Mouse (Mus musculus) kidney, postnatal 25 days (tissue): Measurements from ENCODE around the gene Snx29.
"Not testable (repeated sequence)": the region's sequence is repeated elsewhere in the genome, so short reads cannot be mapped to it uniquely, and the experiment has no call there.

Experiments
- DNase-seq, 2 experiments: peaks; one replicate each; pipeline ENCODE4 v3.0.0; 2021; ENCODE audit warnings: mixed read lengths in 2 of 2

Snx29 gene

DNA sequence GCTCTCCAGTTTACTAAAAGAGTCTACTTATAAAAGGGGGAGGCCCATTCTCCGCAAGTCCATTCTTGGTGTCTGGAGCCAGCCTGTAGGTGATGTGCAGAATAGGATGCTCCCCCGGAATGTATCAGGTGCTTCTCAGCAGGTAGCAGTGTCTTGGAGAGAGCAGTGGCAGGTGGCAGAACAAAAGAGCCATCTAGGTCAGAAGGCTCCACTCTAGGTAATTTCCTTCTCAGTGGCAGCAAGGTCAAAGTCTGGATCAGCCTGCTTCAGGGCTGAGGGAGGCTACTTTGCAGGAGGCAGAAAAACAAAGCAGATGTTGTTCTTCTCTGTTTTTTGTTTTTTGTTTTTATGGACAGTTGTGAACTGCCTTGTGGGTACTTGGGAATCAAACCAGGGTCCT lies 37.9 kb downstream of the Snx29 start:
- DNase-seq: not testable (repeated sequence)

DNA sequence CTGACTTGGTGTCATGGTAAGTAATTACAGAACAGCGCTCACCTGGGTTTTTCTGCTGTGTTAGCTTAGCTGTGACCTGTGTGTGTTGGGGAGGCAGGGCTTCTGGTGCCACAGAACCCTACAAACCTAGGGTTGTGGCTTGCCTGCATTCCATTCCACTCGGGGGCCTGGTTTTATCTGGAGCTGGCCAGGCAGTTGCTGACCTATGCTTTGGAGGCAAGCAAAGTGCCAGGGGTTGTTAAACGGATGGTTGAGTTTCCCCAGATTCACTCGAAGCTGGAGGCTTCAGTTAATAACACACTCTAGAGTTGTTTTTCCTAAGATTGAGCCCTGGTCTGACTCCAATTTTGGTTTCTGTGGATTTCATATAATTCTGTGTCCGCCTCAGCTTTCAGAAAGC lies 42.9 kb downstream of the Snx29 start:
- DNase-seq: peak; percentile 84 to 95

DNA sequence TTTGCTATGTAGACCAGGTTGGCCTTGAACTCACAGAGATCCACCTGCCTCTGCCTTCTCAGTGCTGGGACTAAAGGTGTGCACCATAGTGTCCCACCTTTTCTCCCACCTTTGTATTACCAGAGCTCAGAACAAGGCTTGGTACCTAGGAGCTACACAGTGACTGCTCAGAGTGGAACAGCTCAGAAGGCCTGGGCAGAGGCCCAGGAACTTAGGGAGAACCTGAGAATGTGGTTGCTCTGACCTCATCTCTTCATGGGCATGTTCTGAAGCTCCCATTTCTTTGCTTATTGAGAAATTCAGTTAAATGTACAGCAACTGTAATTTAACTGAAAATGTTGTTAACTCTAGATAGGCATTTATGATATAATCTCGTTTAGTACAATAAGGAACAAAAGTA lies 44.1 kb downstream of the Snx29 start:
- peak; percentile 37 to 45 for DNase-seq

DNA sequence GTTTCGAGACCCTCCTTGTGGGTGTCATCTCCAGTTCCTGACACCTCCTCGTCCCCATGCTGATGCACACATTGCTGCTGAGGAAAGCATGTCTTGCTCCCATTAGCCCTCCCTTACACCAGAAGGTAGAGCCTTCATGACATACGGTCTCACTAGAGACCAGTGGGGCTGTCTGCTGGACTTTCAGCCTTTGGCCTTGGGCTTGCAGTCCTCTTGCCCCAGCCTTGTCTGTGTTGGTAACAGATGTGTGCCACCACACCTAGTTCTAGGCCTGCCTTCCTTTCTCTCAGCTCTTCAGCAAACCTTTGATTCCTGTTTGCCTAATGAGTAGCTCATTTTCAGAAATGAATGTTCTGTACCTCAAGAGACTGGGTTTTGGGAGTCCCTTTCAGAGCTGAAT lies 45.7 kb downstream of the Snx29 start:
- peak; percentile 39 to 75 for DNase-seq

DNA sequence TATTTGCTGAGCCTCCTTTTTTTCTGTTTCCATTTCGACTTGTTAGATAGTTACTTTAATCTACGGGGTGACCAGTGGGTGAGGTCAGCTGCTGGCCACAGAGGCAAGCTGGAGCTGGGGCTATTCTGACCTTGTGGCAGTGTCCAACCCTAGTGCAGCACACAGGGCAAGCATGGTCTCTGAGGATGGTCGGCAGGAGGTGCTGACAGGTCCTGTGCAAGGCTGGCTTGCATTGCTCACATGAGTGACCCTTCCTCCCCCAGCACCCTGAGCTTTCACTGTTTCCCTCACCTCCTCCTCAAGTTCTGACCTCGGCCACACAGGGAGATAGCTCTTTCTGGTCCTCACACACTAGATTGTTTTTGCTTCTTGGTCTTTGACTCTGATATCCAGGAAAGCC lies 46.5 kb downstream of the Snx29 start:
- DNase-seq: peak in 1 of 2 experiments; percentile 44

DNA sequence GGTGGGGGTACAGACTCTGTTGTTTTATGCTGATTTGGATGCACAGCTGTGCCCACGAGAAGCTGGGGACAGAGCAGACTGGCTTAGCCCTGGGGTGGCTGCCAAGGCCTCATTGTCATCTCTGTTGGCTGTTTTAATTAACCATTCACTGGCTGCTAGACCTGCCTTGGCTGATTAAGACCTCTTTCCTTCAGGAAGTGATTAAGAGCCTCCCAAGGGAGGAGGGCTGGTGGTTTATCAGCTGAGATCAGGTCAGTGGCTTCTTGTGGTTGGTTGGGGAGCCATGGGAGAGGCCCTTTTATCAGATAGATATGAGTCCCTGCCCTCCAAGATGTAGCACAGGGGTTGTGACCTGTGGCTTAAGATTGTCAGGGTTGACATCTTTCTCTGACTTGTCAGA lies 46.9 kb downstream of the Snx29 start:
- peak; percentile 48 to 70 for DNase-seq

DNA sequence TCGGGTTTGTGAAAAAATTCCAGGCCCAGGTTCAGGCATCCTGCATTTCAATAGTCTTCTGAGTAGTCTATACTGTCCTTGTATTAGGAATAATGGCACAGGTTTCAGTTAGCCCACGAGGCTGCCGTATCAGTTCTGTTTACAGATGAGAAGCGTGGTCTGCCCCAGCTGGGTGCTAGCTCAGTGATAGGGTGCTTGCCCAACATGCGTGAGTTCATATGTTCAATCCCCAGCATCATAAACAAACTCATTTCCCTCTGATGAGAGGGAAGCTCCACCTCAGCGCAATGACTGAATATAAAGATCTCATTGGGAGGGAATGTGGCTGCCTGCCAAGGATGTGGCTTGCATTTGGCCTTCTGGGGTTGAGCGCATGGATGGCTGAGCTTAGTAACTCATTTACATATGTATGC lies 47.4 kb downstream of the Snx29 start:
- DNase-seq: peak; percentile 70 to 71

DNA sequence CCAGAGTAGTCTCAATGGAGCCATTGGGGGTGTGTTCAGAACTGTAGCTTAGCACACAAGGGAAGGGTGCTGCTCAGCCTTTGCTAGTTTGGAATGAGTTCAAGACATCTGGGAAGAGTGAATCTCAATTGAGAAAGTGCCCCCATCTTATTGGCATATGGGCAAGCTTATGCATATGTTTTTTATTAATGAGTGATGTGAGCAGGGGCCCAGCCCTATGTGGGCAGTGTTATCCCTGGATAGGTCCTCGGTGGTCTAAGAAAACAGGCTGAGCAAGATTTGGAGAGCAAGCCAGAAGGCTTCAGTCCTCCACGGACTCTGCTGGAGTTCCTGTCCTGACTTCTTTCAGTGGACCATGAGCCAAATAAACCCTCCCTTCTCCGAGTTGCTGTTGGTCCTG lies 56.6 kb downstream of the Snx29 start:
- DNase-seq: no peak

DNA sequence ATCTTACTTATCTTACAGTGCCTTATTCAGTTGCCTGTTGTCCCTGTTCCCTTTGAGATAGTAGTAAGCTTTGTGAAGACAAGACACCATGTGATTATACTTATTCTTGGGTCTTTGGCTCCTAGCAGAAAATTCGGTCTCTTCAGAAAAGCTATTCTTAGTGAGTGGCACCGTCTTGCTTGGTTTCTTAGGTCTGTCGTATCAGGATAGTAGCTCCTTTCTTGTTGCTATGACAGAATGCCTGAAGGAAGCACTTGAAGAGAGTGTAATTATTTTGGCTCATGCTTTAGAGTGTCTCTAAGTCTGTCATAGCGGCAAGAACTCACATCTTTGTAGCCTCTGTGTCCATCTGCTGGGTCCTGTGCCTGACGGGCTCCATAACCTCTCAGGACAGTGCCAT lies 57.3 kb downstream of the Snx29 start:
- DNase-seq: no peak

DNA sequence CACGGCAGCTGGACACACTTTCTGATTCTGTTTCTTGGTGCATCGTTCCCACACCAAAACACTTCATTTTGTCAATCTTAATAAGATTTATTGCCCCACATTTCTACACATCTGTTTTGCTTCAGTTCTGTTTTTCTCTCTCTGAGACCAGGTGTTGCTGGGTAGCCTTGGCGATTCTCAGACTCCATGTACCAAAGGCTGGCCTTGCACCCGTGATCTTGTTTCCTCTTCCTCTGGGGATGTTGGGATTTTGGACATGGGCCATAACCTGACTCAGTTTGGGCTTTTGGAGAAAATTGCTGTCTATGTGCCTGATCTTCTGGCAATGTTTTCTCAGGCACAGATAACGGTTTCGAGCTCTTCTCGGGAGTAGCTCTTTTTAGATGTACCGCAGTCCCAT lies 58.2 kb downstream of the Snx29 start:
- no peak for DNase-seq

DNA sequence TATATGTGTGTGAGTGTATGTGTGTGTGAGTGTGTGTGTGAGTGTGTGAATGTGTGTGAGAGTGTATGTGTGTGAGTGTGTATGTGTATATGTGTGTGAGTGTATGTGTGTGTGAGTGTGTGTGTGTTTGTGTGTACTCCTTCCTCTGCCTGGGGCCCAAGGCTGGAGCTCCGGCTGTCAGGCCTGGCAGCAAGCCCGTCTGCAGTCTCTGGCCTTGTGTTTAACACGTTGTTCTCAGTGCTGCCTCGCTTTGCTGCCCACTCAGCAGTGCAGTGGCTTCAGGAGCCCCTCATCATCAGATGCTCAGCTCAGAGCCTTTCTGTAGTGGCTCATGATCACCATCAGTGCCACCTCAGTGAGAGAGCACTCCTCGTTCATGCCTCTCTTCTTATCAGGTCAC lies 61.7 kb downstream of the Snx29 start:
- no peak for DNase-seq

DNA sequence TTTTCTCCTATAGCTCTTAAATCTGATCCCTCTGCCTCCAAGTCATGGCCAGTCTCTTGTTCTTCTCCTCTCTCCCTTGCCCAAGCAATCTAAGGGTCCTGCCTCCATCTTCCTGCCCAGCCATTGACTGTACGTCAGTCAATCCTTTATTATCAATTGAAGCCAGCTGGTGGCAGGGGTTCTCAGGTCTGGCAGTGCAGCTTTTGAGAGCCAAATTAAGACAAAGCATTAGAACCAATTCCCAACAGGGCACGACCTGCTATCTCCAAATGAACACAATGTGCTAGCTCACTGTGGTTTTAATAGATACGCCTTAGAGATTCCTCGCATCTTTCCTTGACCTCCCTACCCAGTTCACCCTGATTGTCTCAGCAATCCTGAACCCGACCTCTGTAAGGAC lies 62.4 kb downstream of the Snx29 start:
- DNase-seq: no peak

DNA sequence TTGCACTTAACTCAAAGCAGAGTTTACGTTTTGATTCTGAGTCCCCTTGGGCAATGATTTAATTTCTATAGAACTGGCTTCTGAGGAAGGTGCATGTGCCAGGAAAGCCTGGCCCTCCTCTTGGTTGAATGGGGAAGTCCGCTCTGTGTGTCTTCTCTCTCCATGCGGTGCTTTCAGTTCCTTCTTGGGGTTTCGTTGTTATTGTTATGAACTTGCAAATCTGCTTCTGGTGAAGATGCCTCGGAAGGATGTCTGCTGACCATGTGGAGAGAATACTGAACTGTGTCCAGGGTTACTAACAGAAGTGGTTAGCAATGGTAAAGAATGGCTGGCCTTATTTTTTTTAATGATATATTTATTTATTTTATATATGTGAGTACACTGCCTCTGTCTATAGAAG lies 63.1 kb downstream of the Snx29 start:
- DNase-seq: no peak

DNA sequence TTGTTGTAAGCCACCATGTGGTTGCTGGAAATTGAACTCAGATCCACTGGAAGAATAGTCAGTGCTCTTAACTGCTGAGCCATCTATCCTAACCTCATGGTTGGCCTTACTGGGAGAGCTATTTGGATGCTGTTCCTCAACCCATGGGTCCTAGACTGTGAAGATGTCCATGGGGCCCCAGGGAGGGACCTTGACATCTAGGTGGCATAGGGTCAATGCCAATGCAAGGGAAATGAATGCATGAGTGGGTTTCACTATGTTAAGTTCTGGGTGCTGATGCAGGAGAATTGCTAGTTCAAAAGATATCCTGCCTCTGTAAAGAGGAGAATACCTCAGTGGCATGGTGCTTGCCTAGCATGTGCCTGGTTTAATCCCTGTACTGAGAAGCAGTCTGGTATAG lies 63.5 kb downstream of the Snx29 start:
- DNase-seq: no peak

DNA sequence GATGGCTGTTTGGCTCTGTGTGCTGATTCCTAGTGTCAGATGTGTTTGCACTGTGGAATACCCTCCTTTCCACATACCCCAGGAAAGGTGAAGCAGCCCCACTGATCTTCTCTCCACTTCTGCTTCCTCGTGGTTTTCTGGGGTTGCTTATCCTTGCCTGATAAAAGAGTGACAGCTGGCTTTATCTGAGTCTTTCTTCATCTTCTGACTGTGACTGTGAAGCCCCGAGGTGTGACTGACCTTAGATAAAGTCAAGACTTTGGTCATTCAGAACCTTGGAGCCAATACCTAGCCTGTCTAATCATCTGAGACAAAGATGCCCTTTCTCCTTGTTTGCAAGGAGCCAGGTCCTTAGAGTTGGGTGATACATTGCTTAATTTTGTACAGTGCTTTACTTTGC lies 65.4 kb downstream of the Snx29 start:
- DNase-seq: no peak

DNA sequence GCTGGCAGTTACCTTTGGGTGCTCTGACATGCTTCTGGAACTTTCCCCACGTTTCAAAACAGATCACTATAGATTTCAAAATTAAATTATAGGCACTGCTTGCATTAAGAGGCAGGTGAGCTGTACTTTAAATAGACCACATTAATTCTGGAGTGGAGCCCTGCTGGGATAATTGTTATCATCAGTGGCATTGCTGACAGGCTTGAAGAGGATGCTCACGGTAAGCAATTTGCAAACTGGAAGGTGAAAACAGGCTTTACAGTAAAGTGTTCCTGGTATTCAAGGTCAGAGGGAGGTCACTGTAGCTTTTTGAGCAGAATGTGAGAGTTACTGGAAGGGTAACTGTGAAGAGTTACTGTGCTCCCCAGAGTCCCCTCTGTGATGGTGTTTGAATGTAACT lies 66.6 kb downstream of the Snx29 start:
- DNase-seq: no peak

DNA sequence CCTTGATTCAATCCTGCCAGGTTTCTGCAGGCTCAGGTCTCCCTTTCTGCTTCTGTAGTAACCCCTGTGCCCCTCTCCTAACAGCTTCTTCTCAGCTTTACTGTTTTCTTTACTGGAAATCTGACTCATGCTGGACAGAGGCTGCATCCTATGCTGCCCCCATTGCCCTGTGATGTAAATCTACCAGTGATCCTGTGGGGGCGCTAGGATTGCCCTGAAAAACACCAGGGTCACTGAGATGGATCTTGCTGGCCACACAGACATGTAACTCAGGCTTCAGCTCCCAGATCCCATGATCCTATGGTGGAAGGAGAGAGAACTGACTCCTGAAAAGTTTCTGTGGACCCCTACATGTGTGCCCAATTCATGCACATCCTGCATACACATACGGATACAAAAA lies 73.9 kb downstream of the Snx29 start:
- DNase-seq: no peak

DNA sequence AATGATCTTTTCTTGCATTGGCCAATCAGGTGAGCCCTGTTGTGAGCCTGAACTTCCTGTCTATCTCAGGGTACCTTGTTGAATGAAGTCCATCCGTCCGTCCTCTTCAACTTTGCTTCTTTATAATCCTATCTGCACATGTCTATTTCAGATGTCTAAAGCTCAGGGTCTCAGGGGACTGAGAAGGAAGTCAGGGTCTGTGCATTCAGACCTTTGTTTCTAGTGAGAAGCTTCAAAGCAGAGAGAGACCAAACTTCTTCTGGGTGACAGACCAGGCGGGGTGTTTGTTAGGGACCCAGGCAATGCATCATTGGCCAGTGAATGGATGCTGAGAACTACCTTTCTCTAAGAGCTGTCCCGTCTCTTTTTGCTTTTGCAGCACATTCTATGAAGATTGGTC lies 76.7 kb downstream of the Snx29 start:
- DNase-seq: no peak

DNA sequence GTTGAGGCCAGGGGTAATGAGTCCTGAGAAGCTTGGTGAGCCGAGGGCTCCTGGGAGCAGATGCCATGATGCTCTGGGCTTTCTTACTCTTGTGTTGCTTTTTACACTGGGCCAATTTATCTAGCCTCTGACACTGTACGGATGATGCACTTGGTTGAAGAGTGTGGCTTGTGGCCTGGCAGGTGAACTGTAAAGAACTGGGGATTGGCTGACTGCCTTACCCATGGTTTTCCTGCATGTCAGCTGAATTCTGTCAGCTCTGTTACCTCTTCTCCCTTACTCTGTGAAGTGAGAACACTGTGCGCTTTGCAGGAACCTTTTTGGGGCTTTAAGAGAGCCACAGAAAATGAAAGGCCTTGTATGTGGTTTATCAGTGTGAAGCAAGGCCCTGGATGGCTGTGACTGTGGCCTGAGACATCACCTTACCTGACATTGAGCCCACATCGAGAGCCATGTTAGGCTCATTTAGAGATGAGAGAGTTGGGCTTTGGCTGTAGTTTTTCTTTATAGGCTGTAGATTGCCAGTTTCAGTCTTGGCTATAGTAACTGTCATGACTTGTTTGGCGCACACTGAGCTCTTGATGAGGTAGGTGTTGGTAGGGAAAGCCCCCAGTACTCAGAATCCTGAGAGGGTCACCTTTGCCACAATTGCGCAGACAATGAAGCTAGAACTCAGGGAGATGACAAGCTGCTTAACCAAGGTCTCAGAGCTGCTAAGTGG lies 77.3 kb downstream of the Snx29 start:
- DNase-seq: peak; percentile 45 to 60

DNA sequence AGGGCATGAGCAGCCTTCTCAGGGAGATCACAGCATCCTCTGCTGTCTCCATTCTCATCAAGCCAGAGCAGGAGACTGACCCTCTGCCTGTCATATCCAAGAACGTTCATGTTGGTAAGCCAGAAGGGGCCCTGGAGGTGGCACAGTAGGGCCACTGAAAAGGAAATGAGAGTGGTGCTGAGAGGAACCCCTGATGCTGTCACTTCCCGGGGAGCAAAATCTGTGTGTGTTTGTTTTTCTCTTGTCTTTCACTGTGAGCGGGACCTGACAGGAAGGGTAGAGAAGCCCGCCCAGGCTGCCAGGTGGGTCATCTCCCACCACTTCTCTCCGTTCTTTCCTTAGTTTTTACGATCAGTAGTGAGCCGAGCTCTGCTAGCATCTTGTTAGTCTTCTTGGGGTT lies 78.2 kb downstream of the Snx29 start:
- DNase-seq: peak in 1 of 2 experiments; percentile 23

DNA sequence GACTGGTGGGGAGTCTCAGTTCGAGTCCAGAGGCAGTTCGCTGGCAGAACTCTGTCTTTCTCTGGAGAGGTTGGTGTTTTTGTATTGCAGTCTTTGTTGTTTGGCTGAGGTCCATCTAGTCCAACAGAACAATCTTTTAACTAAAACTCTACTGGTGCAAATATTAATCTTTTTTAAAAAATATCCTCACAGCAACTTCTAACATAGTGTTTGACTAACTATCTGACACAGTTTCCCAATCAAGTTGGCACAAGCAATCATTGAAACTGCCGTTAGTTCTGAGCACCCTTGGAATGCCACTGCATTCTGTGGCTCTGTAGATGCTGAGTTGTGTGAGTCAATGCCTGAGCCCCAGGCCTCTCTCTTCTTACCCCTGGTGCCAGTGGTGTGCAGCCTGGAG lies 82.5 kb downstream of the Snx29 start:
- peak in 1 of 2 experiments; percentile 27 for DNase-seq

DNA sequence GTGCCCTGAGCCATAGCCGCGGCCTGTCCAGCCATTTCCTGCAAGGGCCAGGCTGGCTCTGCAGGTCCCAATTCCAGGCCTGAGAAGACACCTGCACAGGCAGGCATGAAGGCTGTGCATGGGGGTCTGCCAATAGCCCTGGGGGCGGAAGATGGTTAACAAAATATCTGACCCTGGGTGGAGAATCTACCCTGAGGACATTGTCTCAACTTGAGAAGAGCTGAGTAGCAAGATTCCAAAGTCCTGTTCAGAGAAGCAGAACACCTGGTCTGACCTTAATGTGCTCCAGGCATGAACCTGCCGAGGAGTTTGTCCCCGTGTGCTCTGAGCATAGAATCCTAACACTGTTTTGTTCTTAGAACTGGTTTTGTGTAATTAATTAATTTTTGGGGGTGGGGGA lies 83.5 kb downstream of the Snx29 start:
- DNase-seq: peak; percentile 67 to 89

DNA sequence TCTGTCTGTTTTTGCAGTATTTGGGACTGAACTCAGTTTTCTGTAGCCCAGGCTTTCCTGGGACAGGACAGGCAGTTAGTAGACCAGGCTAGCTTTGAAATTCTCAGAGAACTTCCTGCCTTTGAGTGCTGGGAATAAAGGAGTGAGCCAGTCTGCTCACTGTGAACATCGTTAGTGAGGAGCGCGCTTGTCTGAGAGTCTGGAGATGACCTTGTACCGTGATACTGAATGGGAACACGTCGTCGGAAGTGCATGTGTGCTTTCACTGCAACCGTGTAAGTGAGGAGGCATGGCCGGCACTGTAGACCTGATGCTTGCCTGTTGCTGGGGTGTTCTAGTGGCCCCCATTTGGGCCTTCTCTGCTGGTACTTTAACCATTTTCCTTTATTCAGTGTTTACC lies 83.9 kb downstream of the Snx29 start:
- peak in 1 of 2 experiments; percentile 56 for DNase-seq

DNA sequence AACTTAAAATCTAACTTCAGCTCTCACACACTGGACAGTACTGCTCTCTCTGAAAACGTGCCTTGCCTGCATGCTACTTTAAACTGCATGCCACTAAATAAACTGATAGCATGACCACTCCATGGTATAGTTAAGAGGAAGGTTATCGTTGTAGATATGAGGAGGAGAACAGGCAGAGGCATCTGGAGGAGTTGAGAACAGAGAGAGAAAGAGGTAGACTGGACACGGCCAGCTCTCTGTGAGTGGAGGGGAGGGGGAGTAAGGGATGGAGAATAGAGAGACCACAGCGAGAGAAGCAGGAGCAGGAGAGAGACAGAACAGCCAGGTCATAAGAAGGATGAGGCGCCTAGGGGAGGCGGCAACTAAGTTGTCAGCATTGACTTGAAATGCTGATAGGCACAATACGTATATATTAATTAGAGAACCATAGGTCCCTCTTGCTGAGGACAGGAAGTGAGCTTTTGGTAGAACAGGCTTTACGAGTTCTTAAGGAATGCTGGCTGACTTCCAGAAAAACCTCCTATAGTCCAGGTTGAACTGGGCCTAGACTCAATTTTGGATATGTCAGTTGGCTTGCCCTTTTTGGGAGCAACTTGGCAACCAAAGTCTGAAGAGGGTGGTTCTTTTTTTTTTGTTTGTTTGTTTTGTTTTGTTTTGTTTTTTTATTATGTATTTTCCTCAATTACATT lies 85.4 kb downstream of the Snx29 start:
- DNase-seq: peak; percentile 26 to 35

DNA sequence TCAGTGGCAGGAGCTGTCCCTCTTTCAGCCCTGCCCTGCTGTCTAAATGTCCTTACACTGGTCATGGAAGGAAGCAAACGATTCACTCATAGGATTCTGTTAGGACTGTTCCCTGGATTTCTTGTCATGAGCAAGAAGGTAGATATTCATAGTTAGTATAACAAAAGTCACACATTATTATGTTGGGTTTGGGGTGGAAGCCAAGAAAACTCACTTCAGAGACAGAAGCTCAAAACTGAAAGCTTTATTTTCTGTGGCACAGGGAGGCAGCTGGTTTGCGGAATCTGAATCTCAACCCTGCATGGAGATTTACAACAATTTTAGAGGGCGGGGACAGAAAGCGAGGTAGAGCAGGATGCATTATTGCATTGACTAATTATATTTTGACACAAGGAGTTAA lies 86.0 kb downstream of the Snx29 start:
- no peak for DNase-seq
